Mouse (Mus musculus) hindbrain, embryonic 14.5 days (tissue): ENCODE measurements around the gene Chd3. TPM values are rescaled to one million over a fixed set of nuclear protein-coding genes. Genes with fewer than 3 reads are reported as not detected.
A peak's percentile ranks its signal among the peaks of the same experiment; 100 is the strongest.
"Not testable (repeated sequence)": the region's sequence is repeated elsewhere in the genome, so short reads cannot be mapped to it uniquely, and the experiment has no call there.

Source experiments
- ATAC-seq: fragments of 200-750 bp; cut with Nextera tagmentation; 2 replicates; pipeline ENCODE4 v1.8.0; 2017; ENCODE audit warnings: moderate number of reproducible peaks, mild to moderate bottlenecking, moderate TSS enrichment, moderate library complexity; ENCODE audit not compliant: low FRiP score
- DNase-seq: peaks from one replicate; pipeline ENCODE4 v3.0.0-alpha.2; 2015; ENCODE audit warnings: low spot score
- H3K27ac ChIP-seq: fragments of 300-500 bp; sonication (generic); 2 replicates; pipeline ENCODE4 v1.5.1; 2014; ENCODE audit warnings: mild to moderate bottlenecking, moderate library complexity
- H3K27me3 ChIP-seq: fragments of 300-500 bp; sonication (generic); 2 replicates; pipeline ENCODE4 v1.6.1; 2014; ENCODE audit warnings: mild to moderate bottlenecking, low read length, mixed read lengths; ENCODE audit not compliant: control insufficient read depth, insufficient read depth
- H3K36me3 ChIP-seq: fragments of 300-500 bp; sonication (generic); replicated peaks from 2 replicates; pipeline ENCODE4 v1.6.1; 2014; ENCODE audit not compliant: control insufficient read depth, insufficient read depth
- H3K4me1 ChIP-seq: fragments of 300-500 bp; sonication (generic); replicated peaks from 2 replicates; pipeline ENCODE4 v1.6.1; 2014; ENCODE audit warnings: antibody characterized with exemption, low read length, mixed read lengths; ENCODE audit not compliant: control insufficient read depth, insufficient read depth
- H3K4me2 ChIP-seq: fragments of 300-500 bp; sonication (generic); replicated peaks from 2 replicates; pipeline ENCODE4 v1.6.1; 2014; ENCODE audit warnings: mild to moderate bottlenecking, moderate library complexity
- H3K4me3 ChIP-seq: fragments of 300-500 bp; sonication (generic); replicated peaks from 2 replicates; pipeline ENCODE4 v1.5.1; 2014; ENCODE audit warnings: mild to moderate bottlenecking, low read length
- H3K9ac ChIP-seq: fragments of 300-500 bp; sonication (generic); 2 replicates; pipeline ENCODE4 v1.6.1; 2014
- H3K9me3 ChIP-seq: fragments of 300-500 bp; sonication (generic); 2 replicates; pipeline ENCODE4 v1.6.1; 2016; ENCODE audit warnings: low read length; ENCODE audit not compliant: control insufficient read depth
- WGBS: fragments of 180-500 bp; shearing (Covaris S2); extraction: QIAGEN DNeasy Blood & Tissue Kit; methylation state at CpG from one replicate; pipeline ENCODE4 v1.1.7; 2014; 5-methylcytosine and 5-hydroxymethylcytosine counted together
- polyA plus RNA-seq: library from polyadenylated mRNA; unstranded; fragments of >200 nt; fragmentation: Nextera tagmentation; extraction: Ambion mirVana; gene quantifications from 2 replicates; pipeline ENCODE4 v1.2.1, GENCODE M21; 2014

Gene Chd3
- polyA plus RNA-seq, 1 experiment from 2014 or later: 76.6 TPM

GRCm38 (mm10) chr11:69400083-69400850, 31.1 kb upstream of the Chd3 start:
- Histone ChIP-seq H3K9me3 (no peaks in the 10 kb centered on the region), H3K4me2 (no peak overlapping the region), H3K4me3 (no peak overlapping the region; the same call in 1 of the 2 replicates), H3K27ac (no peak overlapping the region), H3K9ac (no peak overlapping the region), H3K27me3 (0 out of 2 replicates have a peak, but pooled peaks cover 7% of the 10 kb centered on the region), H3K36me3 (peaks cover 84% of the 10 kb centered on the region), H3K4me1 (peaks cover 10% of the 10 kb centered on the region)
- ATAC-seq (no peak), DNase-seq (no peak)
- 76% methylated on average over 25 of the region's 25 CpGs for whole genome bisulfite sequencing

- Histone ChIP-seq H3K27me3 (0 out of 2 replicates have a peak, but pooled peaks cover 7% of the 10 kb centered on the region), H3K4me2 (peak overlapping the region; percentile 11; the same call in 1 of the 2 replicates), H3K36me3 (peaks cover 76% of the 10 kb centered on the region), H3K9ac (no peak overlapping the region), H3K9me3 (no peaks in the 10 kb centered on the region), H3K4me1 (peaks cover 11% of the 10 kb centered on the region), H3K27ac (no peak overlapping the region), H3K4me3 (no peak overlapping the region; the same call in 1 of the 2 replicates)
- ATAC-seq: no peak
- WGBS: 20% methylated on average over 64 of the region's 66 CpGs
- DNase-seq: no peak
Observed at GRCm38 (mm10) chr11:69399201-69400082, 30.2 kb upstream of the Chd3 start.

- DNase-seq: no peak
- 0 out of 2 replicates have a peak overlapping the region, but pooled peaks have one; percentile 14 for H3K4me3 ChIP-seq
- no peaks in the 10 kb centered on the region for H3K9me3 ChIP-seq
- ATAC-seq: no peak
- H3K36me3 ChIP-seq: peaks cover 68% of the 10 kb centered on the region
- 25% methylated on average over 21 of the region's 21 CpGs for WGBS
- peak overlapping the region; percentile 31; the same call in 1 of the 2 replicates for H3K9ac ChIP-seq
- H3K4me2 ChIP-seq: peak overlapping the region; percentile 93
- H3K4me1 ChIP-seq: peaks cover 15% of the 10 kb centered on the region
- 0 out of 2 replicates have a peak, but pooled peaks cover 7% of the 10 kb centered on the region for H3K27me3 ChIP-seq
- H3K27ac ChIP-seq: no peak overlapping the region
Observed at GRCm38 (mm10) chr11:69398486-69399200, 29.4 kb upstream of the Chd3 start.

- H3K4me1 ChIP-seq: peaks cover 15% of the 10 kb centered on the region
- H3K9ac ChIP-seq: peak within 1 kb of the TSS; percentile 87; the same call in 1 of the 2 replicates
- no peak within 1 kb of the TSS for H3K27ac ChIP-seq
- DNase-seq (no peak), ATAC-seq (no peak)
- H3K9me3 ChIP-seq: no peaks in the 10 kb centered on the region
- H3K27me3 ChIP-seq: 0 out of 2 replicates have a peak, but pooled peaks cover 7% of the 10 kb centered on the region
- peaks cover 62% of the 10 kb centered on the region for H3K36me3 ChIP-seq
- H3K4me3 ChIP-seq: peak within 1 kb of the TSS; percentile 14
- H3K4me2 ChIP-seq: peak within 1 kb of the TSS; percentile 93
- WGBS: 8% methylated on average over 16 of the region's 16 CpGs
Observed at GRCm38 (mm10) chr11:69398059-69398458, 28.9 kb upstream of the Chd3 start, which contains the start of gene Tmem88. TSS of gene Tmem88 (minus strand) at chr11:69398234.

- Histone ChIP-seq H3K9me3 (no peaks in the 10 kb centered on the region), H3K27ac (no peak overlapping the region), H3K4me1 (peaks cover 15% of the 10 kb centered on the region), H3K4me2 (peak overlapping the region; percentile 93), H3K9ac (peak overlapping the region; percentile 31; the same call in 1 of the 2 replicates), H3K27me3 (0 out of 2 replicates have a peak, but pooled peaks cover 7% of the 10 kb centered on the region), H3K36me3 (peaks cover 58% of the 10 kb centered on the region), H3K4me3 (peak overlapping the region; percentile 14)
- DNase-seq (no peak), ATAC-seq (no peak)
- WGBS: 8% methylated on average over 24 of the region's 24 CpGs
Observed at GRCm38 (mm10) chr11:69397581-69398057, 28.4 kb upstream of the Chd3 start.

GRCm38 (mm10) chr11:69396772-69397171, 27.6 kb upstream of the Chd3 start:
- 0 out of 2 replicates have a peak overlapping the region, but pooled peaks have one; percentile 98 for H3K27ac ChIP-seq
- H3K9ac ChIP-seq: peak overlapping the region; percentile 87
- ATAC-seq (no peak), DNase-seq (no peak)
- H3K4me1 ChIP-seq: peaks cover 15% of the 10 kb centered on the region
- H3K4me3 ChIP-seq: peak overlapping the region; percentile 64; the same call in 1 of the 2 replicates
- WGBS: 23% methylated on average over 11 of the region's 11 CpGs
- H3K9me3 ChIP-seq: no peaks in the 10 kb centered on the region
- peak overlapping the region; percentile 93 for H3K4me2 ChIP-seq
- H3K27me3 ChIP-seq: 0 out of 2 replicates have a peak, but pooled peaks cover 7% of the 10 kb centered on the region
- H3K36me3 ChIP-seq: peaks cover 49% of the 10 kb centered on the region

GRCm38 (mm10) chr11:69395634-69396373, 26.6 kb upstream of the Chd3 start:
- ATAC-seq: peak; percentile 92

GRCm38 (mm10) chr11:69395235-69395633, 26.0 kb upstream of the Chd3 start, which contains the start of the genes Naa38 and Cyb5d1:
TSS of gene Naa38 (plus strand) at chr11:69395487.
TSS of gene Cyb5d1 (minus strand) at chr11:69395631.
- H3K27me3 ChIP-seq, H3K9me3 ChIP-seq: not testable (repeated sequence)
- WGBS: under 1% methylated on average over 19 of the region's 24 CpGs
- Histone ChIP-seq H3K9ac (peak within 1 kb of the TSS; percentile 87), H3K4me3 (peak within 1 kb of the TSS; percentile 64), H3K4me1 (peaks cover 15% of the 10 kb centered on the region), H3K4me2 (peak within 1 kb of the TSS; percentile 93), H3K36me3 (peaks cover 34% of the 10 kb centered on the region), H3K27ac (peak within 1 kb of the TSS; percentile 98)
- ATAC-seq: peak; percentile 77
- DNase-seq: peak; percentile 88

More at GRCm38 (mm10) chr11:69395634-69396373, 26.6 kb upstream of the Chd3 start:
- peaks cover 15% of the 10 kb centered on the region for H3K4me1 ChIP-seq
- peak overlapping the region; percentile 93 for H3K4me2 ChIP-seq
- H3K27ac ChIP-seq: peak overlapping the region; percentile 98
- peak; percentile 99 for DNase-seq
- H3K9me3 ChIP-seq: no peaks in the 10 kb centered on the region
- 0 out of 2 replicates have a peak, but pooled peaks cover 7% of the 10 kb centered on the region for H3K27me3 ChIP-seq
- peak overlapping the region; percentile 64 for H3K4me3 ChIP-seq
- under 1% methylated on average over 48 of the region's 48 CpGs for WGBS
- H3K9ac ChIP-seq: peak overlapping the region; percentile 87
- H3K36me3 ChIP-seq: peaks cover 40% of the 10 kb centered on the region
